Mouse (Mus musculus): ENCODE data around the gene Pde1a.
"Not testable (repeated sequence)": the region's sequence is repeated elsewhere in the genome, so short reads cannot be mapped to it uniquely, and the experiment has no call there.

Gene Pde1a

GRCm38 (mm10) chr2:79856874-79857273 lies 272.4 kb downstream of the Pde1a start:
- in situ Hi-C loops (cut with MboI; ENCODE audit: unreplicated experiment in 2 of 2) = no loop called here

GRCm38 (mm10) chr2:79847396-79847795 lies 281.9 kb downstream of the Pde1a start:
- in situ Hi-C loops (cut with MboI; ENCODE audit: unreplicated experiment in 2 of 2) = not testable (repeated sequence)

DNA sequence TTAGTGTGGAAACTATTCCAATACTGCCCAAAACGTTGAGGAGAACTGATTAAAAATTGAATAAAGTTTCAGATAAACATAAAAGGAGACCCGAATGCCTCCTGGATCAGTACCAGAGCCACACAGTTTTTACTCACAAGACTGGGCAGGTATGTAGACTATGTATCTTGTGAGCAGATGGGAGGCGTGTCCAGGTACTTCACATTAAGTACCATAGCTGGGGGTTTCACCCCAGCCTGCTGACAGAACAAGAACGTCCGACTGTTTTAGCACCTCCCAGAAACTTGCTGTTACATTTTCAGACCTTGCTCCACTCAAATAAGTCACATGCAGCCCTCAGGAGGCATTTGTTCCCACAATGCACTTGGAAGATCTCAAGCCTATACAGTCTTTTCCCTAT lies 289.7 kb downstream of the Pde1a start:
- in situ Hi-C loops (cut with MboI; ENCODE audit: unreplicated experiment in 2 of 2) = no loop called here

GRCm38 (mm10) chr2:79839090-79839489 lies 290.2 kb downstream of the Pde1a start:
- in situ Hi-C loops (cut with MboI; ENCODE audit: unreplicated experiment in 2 of 2) = no loop called here

DNA sequence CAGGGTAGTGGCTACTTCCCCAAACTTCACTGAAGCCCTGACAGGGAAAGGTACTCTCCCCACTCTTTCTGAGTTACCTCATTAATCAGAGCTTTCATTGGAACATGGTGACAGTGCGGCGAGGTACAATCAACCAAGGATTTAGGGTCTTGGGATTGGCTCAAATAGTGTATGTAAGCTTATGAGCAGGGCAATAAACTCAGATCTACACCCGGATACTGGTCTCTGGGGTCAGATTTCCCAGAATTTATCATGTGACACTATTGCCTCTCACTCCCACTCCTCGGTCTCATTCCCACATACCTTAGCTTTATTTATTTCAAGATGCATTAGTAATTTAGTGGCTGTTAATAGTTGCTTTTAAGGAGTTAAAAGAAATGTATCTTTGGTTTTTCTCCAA lies 303.4 kb downstream of the Pde1a start:
- in situ Hi-C loops (cut with MboI; ENCODE audit: unreplicated experiment in 2 of 2) = no loop called here

GRCm38 (mm10) chr2:79819543-79819942 lies 309.7 kb downstream of the Pde1a start:
- in situ Hi-C loops (cut with MboI; ENCODE audit: unreplicated experiment in 2 of 2) = no loop called here

GRCm38 (mm10) chr2:79815708-79816484 lies 313.4 kb downstream of the Pde1a start:
- in situ Hi-C loops (cut with MboI; ENCODE audit: unreplicated experiment in 2 of 2) = no loop called here

DNA sequence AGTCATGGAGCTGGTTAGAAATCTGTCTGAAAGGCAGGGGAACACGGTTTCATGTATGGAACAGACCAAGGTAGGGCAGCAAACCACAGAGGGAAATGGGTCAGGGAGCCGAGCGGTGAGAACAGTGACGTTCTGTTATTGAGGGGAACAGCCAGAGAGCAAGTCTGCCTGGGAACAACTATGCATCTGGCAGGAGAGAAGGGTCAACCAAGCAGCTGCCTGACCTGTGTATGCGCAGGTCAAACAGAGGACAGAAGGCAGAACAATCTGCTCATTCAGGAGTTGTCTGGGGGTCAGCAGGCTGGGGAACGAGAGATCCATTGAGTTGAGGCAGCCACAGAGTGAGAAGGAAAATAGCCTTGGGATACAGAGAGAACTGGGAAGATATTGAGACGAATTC lies 330.6 kb downstream of the Pde1a start:
- in situ Hi-C loops (cut with MboI; ENCODE audit: unreplicated experiment in 2 of 2) = no loop called here

DNA sequence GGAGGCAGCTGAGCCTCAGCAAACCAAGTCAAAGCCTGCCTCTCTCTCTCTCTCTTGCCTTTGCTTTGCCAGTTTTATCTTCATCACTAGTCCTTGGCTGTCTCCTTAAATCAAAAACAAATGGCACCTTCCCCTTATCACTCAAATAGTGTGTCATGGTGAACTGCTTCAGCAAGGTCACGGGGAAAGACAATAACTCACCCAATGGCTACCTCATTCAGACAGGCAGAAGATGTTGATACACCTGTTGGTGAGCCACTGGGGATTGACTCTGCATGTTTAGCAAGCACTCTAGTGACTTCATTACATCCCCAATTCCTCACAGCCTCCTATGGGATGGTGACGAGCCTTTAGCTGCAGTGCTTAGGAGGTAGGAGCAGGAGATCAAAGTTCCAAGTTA lies 331.8 kb downstream of the Pde1a start:
- in situ Hi-C loops (cut with MboI; ENCODE audit: unreplicated experiment in 2 of 2) = no loop called here

GRCm38 (mm10) chr2:79793186-79793585 lies 336.1 kb downstream of the Pde1a start:
- in situ Hi-C loops (cut with MboI; ENCODE audit: unreplicated experiment in 2 of 2) = no loop called here

GRCm38 (mm10) chr2:79786467-79786866 lies 342.8 kb downstream of the Pde1a start:
- in situ Hi-C loops (cut with MboI; ENCODE audit: unreplicated experiment in 2 of 2) = no loop called here

DNA sequence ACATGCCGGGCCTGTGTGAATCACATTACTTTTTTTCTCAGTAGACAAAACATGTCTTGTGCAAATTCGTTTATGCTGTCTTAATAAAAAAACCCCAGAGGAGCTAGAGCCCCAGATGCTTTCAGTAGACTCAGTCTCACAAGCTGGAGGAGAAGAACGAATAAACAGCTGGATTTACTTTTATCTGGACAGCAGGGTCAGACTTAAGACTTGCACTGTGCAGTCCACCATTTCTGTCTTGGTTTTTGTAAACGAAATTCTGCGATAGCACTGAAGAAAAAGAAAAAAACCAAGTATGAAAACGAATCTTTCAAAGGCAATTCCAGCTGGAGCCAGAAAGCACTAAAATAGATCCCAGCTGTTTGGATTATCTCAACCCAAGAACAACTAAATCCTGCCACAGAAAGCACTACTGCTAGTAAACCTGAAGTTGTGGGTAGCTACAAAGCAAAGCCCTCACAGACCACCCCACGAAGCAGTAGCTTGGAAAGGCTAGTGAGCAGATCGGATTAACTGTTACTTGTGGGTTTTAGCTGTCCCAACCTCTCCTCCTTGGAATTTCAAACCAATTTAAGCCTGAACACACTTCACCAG lies 343.6 kb downstream of the Pde1a start:
- in situ Hi-C loops (cut with MboI; ENCODE audit: unreplicated experiment in 2 of 2) = no loop called here

All from v-Abl transformed pro-B cells (cell line).